9 mouse cellular contexts compared by ENCODE assay signal in the genomic region with DNA sequence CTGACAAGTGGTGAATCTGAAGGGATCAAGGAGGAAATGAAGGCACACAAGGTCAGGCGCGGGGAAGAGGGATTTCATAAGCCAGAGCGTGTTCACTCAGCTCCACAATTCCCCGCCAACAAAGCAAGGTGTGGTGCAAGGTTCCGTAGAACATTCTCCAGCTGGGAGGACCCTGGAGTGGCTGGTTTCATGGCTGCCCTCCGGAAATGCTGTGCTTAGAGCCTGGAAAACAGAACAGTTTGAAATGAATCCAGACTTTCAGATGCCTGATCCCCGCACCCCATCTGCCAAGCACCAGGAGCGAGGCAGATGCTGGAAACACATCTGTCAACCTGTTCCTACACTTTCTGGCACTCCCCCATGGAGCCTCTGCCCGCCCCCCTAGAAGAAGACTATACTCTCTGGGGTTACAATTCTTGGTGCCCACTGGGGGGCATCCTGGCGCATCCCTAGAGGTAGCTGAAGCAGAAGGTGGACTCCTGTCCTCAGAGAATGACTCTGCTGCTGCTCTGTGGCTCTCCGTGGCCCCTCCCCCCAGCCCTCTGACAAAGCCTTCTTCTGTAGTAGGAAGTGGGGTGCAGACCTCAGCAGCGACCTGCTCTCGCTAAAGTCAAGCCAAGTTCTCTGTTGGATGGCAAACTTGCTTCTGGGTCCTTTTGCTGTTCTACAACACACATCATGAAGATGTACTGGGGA. TPM values are rescaled to one million over a fixed set of nuclear protein-coding genes. Genes with fewer than 3 reads are reported as not detected.
A peak's percentile ranks its signal among the peaks of the same experiment; 100 is the strongest.
DNase-seq lines count a peak whose midpoint lies in the region; ATAC-seq and TF ChIP-seq lines count a peak whose summit lies in the region.
"Had no signal": no experiment of that assay in that cellular context is flagged by ENCODE, and none has a peak within 500 bp of the region (broad histone marks: within the 10 kb centered on the region; RNA-seq: fewer than 3 reads in every experiment).

No protein-coding gene starts in this region.

- H3K4me3 ChIP-seq in midbrain, embryonic 10.5 days: no peak overlapping the region
- H3K4me3 ChIP-seq in midbrain, embryonic 13.5 days (replicated peaks): no peak overlapping the region
- no peak overlapping the region for H3K4me3 ChIP-seq in liver, embryonic 14.5 days (ENCODE audit: insufficient read depth in 1 of 2, low read depth in 2 of 2, low read length in 2 of 2)
- H3K4me3 ChIP-seq: liver, embryonic 13.5 days had no signal

- WGBS in midbrain, embryonic 10.5 days: 28% methylated on average over 13 of the region's 13 CpGs
- WGBS in midbrain, embryonic 13.5 days: 25% methylated on average over 13 of the region's 13 CpGs
- WGBS in liver, embryonic 14.5 days (ENCODE audit: insufficient replicate concordance): 27% methylated on average over 13 of the region's 13 CpGs

- no peak overlapping the region for H3K9ac ChIP-seq in midbrain, embryonic 13.5 days (replicated peaks)
- no peak overlapping the region for H3K9ac ChIP-seq in liver, embryonic 14.5 days (replicated peaks)
- H3K9ac ChIP-seq: liver, embryonic 13.5 days had no signal

- DNase-seq in midbrain, embryonic 10.5 days (ENCODE audit: low spot score): peak; percentile 18
- peak; percentile 16 to 32 for DNase-seq in heart, postnatal 10 days
- no peak for DNase-seq in liver, embryonic 14.5 days (ENCODE audit: low read depth in 3 of 3, low spot score in 3 of 3)
- peak; percentile 81 for DNase-seq in thymus, postnatal 25 days
- DNase-seq in cerebellum, adult 11 months: no peak
- DNase-seq in gastrocnemius, adult 8-10 months (ENCODE audit: low spot score in 2 of 2): no peak
- DNase-seq: liver, embryonic 13.5 days had no signal

- H3K4me2 ChIP-seq in midbrain, embryonic 13.5 days (replicated peaks): no peak overlapping the region
- no peak overlapping the region for H3K4me2 ChIP-seq in liver, embryonic 14.5 days (ENCODE audit: low read depth)
- H3K4me2 ChIP-seq: liver, embryonic 13.5 days had no signal

- no peaks in the 10 kb centered on the region for H3K9me3 ChIP-seq in midbrain, embryonic 10.5 days (replicated peaks)
- no peaks in the 10 kb centered on the region for H3K9me3 ChIP-seq in midbrain, embryonic 13.5 days
- H3K9me3 ChIP-seq in liver, embryonic 14.5 days (ENCODE audit: control insufficient read depth, low read length): no peaks in the 10 kb centered on the region
- H3K9me3 ChIP-seq: liver, embryonic 13.5 days had no signal

- intact Hi-C loops in heart, postnatal 10 days (cut with DNase I): no loop called here

- peak overlapping the region; percentile 28; the same call in 1 of the 2 replicates for H3K27ac ChIP-seq in midbrain, embryonic 10.5 days (replicated peaks)
- H3K27ac ChIP-seq in midbrain, embryonic 13.5 days: no peak overlapping the region
- no peak overlapping the region for H3K27ac ChIP-seq in liver, embryonic 14.5 days
- H3K27ac ChIP-seq: liver, embryonic 13.5 days had no signal

- TF ChIP-seq EP300 in liver, embryonic 14.5 days (IDR thresholded peaks at IDR 0.05; ENCODE audit: low read depth): no peak

- peaks cover 20% of the 10 kb centered on the region for H3K4me1 ChIP-seq in midbrain, embryonic 10.5 days
- peaks cover 12% of the 10 kb centered on the region for H3K4me1 ChIP-seq in midbrain, embryonic 13.5 days (replicated peaks)
- no peaks in the 10 kb centered on the region for H3K4me1 ChIP-seq in liver, embryonic 14.5 days (replicated peaks; ENCODE audit: control insufficient read depth in 2 of 2, insufficient read depth in 2 of 2, low read length in 1 of 2)
- H3K4me1 ChIP-seq: liver, embryonic 13.5 days had no signal

- no peaks in the 10 kb centered on the region for H3K27me3 ChIP-seq in midbrain, embryonic 10.5 days (ENCODE audit: low read depth, poor library complexity, severe bottlenecking)
- H3K27me3 ChIP-seq in midbrain, embryonic 13.5 days: no peaks in the 10 kb centered on the region
- H3K27me3 ChIP-seq in liver, embryonic 14.5 days (ENCODE audit: control insufficient read depth, insufficient read depth, low read length): no peaks in the 10 kb centered on the region
- H3K27me3 ChIP-seq: liver, embryonic 13.5 days had no signal

- 0 out of 2 replicates have a peak, but pooled peaks have one; percentile 15 for TF ChIP-seq CTCF in liver, embryonic 14.5 days (IDR thresholded peaks at IDR 0.05; ENCODE audit: low read depth)

- no peaks in the 10 kb centered on the region for H3K36me3 ChIP-seq in midbrain, embryonic 10.5 days
- H3K36me3 ChIP-seq in midbrain, embryonic 13.5 days: no peaks in the 10 kb centered on the region
- H3K36me3 ChIP-seq in liver, embryonic 14.5 days (replicated peaks; ENCODE audit: control insufficient read depth, insufficient read depth, low read depth): no peaks in the 10 kb centered on the region
- H3K36me3 ChIP-seq: liver, embryonic 13.5 days had no signal

- ATAC-seq in midbrain, embryonic 13.5 days: no peak
- peak; percentile 88 for ATAC-seq in common myeloid progenitor, adult 5-6 weeks (replicated peaks; ENCODE audit: low read depth, poor library complexity, severe bottlenecking)
- no peak for ATAC-seq in liver, embryonic 14.5 days (ENCODE audit: insufficient read depth)

RNA-seq across cellular contexts. Expression of a gene that starts 54.5 kb away (rescaled TPM):
- polyA plus RNA-seq in midbrain, embryonic 10.5 days (2016; fragmentation: Nextera tagmentation; extraction: Ambion mirVana): 3.3 and 4.1 TPM in 2 replicates
- 4.7 and 5.9 TPM in 2 replicates for polyA plus RNA-seq in midbrain, embryonic 13.5 days (2015; fragmentation: Nextera tagmentation; extraction: Ambion mirVana)
- total RNA-seq in common myeloid progenitor, adult 5-6 weeks (2017): not detected in 2 replicates
- total RNA-seq in heart, postnatal 10 days (2021): 10 to 100 TPM; 11.2 to 12.1 TPM
- 2.0 and 2.2 TPM in 2 replicates for polyA plus RNA-seq in liver, embryonic 14.5 days (2012; rRNA removed)
- polyA plus RNA-seq in liver, embryonic 14.5 days (2014; fragmentation: Nextera tagmentation; extraction: Ambion mirVana): 2.3 and 2.6 TPM in 2 replicates
- total RNA-seq in gastrocnemius, adult 8-10 months (2022): 10 to 100 TPM in 3 of 4 experiments, 1 to 10 TPM in 1; 9.1 to 25.8 (median 17.9) TPM

Comparison
In these comparisons a context has a peak if more than half of its experiments do, and no peak if none do; other contexts are left out.
1. DNase-seq: peak in midbrain, embryonic 10.5 days (single experiment), heart, postnatal 10 days (2 of 2) and thymus, postnatal 25 days (single experiment); none in liver, embryonic 14.5 days (0 of 3), cerebellum, adult 11 months (single experiment) and gastrocnemius, adult 8-10 months (0 of 2).
2. RNA of a gene that starts 54.5 kb away (total RNA-seq): 9.1 to 25.8 TPM in gastrocnemius, adult 8-10 months and 11.2 to 12.1 TPM in heart, postnatal 10 days; not detected in common myeloid progenitor, adult 5-6 weeks; every median in the first group is over 10 times any median in the second.